ENCODE assay signal across 7 mouse cellular contexts in genomic region chr1:189756306-189757053, GRCm38 (mm10). TPM values are rescaled to one million over a fixed set of nuclear protein-coding genes. Genes with fewer than 3 reads are reported as not detected.
DNase-seq lines count a peak whose midpoint lies in the region; ATAC-seq and TF ChIP-seq lines count a peak whose summit lies in the region.

No protein-coding gene starts in this region.

- TF ChIP-seq EP300 in liver, postnatal 0 days (IDR thresholded peaks at IDR 0.05; ENCODE audit: low read depth) = peak; percentile 97

- no peaks in the 10 kb centered on the region; the same call in 1 of the 2 replicates for H3K27me3 ChIP-seq in forebrain, embryonic 12.5 days
- H3K27me3 ChIP-seq in liver, postnatal 0 days (ENCODE audit: insufficient read depth, low read length) = no peaks in the 10 kb centered on the region

- TF ChIP-seq CTCF in bone marrow, adult 2 months (IDR thresholded peaks at IDR 0.05; ENCODE audit: control insufficient read depth, insufficient read depth, low read length) = no peak
- TF ChIP-seq CTCF in liver, postnatal 0 days (IDR thresholded peaks at IDR 0.05; ENCODE audit: low read depth) = no peak

- H3K36me3 ChIP-seq in forebrain, embryonic 12.5 days (replicated peaks) = no peaks in the 10 kb centered on the region
- H3K36me3 ChIP-seq in liver, postnatal 0 days (replicated peaks; ENCODE audit: insufficient read depth, low read length) = no peaks in the 10 kb centered on the region

- H3K9me3 ChIP-seq in forebrain, embryonic 12.5 days = no peaks in the 10 kb centered on the region
- H3K9me3 ChIP-seq in liver, postnatal 0 days (ENCODE audit: low read length) = no peaks in the 10 kb centered on the region

- DNase-seq in kidney, adult 9 months = peak; percentile 46
- DNase-seq in liver, postnatal 0 days = peak; percentile 68
- DNase-seq in spleen, postnatal 36 days (ENCODE audit: low spot score in 2 of 2) = peak; percentile 28 to 40
- no peak for DNase-seq in right cerebral cortex, postnatal 10 days (ENCODE audit: low spot score in 2 of 2)

- ATAC-seq in cerebellum, adult (ENCODE audit: insufficient number of reproducible peaks, low FRiP score, low TSS enrichment) = 0 out of 2 replicates have a peak, but pooled peaks have one; percentile 42
- ATAC-seq in forebrain, embryonic 12.5 days (ENCODE audit: low FRiP score) = peak; percentile 51; the same call in 1 of the 2 replicates
- peak; percentile 96 for ATAC-seq in liver, postnatal 0 days

- no peak overlapping the region for H3K9ac ChIP-seq in forebrain, embryonic 12.5 days
- H3K9ac ChIP-seq in liver, postnatal 0 days (replicated peaks) = 0 out of 2 replicates have a peak overlapping the region, but pooled peaks have one; percentile 7

- 39% methylated on average over 19 of the region's 19 CpGs for WGBS in bone marrow, adult 2 months
- WGBS in forebrain, embryonic 12.5 days = 50% methylated on average over 19 of the region's 19 CpGs
- 33% methylated on average over 19 of the region's 19 CpGs for WGBS in liver, postnatal 0 days (ENCODE audit: insufficient replicate concordance)

- no peak for TF ChIP-seq POLR2A in bone marrow, adult 2 months (IDR thresholded peaks at IDR 0.05; ENCODE audit: borderline replicate concordance, control insufficient read depth, low read depth, low read length)

- H3K4me3 ChIP-seq in bone marrow, adult 2 months (replicated peaks; ENCODE audit: control insufficient read depth, low read depth, low read length) = no peak overlapping the region
- no peak overlapping the region for H3K4me3 ChIP-seq in forebrain, embryonic 12.5 days (replicated peaks)
- no peak overlapping the region for H3K4me3 ChIP-seq in liver, postnatal 0 days (ENCODE audit: low read depth, low read length)

- H3K27ac ChIP-seq in bone marrow, adult 2 months (ENCODE audit: control insufficient read depth, insufficient read depth, low read depth, low read length, poor library complexity) = peak overlapping the region; percentile 77
- H3K27ac ChIP-seq in forebrain, embryonic 12.5 days = no peak overlapping the region
- H3K27ac ChIP-seq in liver, postnatal 0 days (ENCODE audit: low read depth) = peak overlapping the region; percentile 87

- no peaks in the 10 kb centered on the region; the same call in none of the 2 replicates for H3K4me1 ChIP-seq in bone marrow, adult 2 months (ENCODE audit: control insufficient read depth, insufficient read depth, low read length)
- peaks cover 6% of the 10 kb centered on the region for H3K4me1 ChIP-seq in forebrain, embryonic 12.5 days
- H3K4me1 ChIP-seq in liver, postnatal 0 days (ENCODE audit: insufficient read depth) = peaks cover 21% of the 10 kb centered on the region

- no peak overlapping the region for H3K4me2 ChIP-seq in forebrain, embryonic 12.5 days
- peak overlapping the region; percentile 51 for H3K4me2 ChIP-seq in liver, postnatal 0 days (ENCODE audit: low read depth, low read length)

RNA-seq across cellular contexts. Expression of gene Ptpn14, which starts 28.4 kb away (rescaled TPM):
- 2.1 and 2.6 TPM in 2 replicates for polyA plus RNA-seq in bone marrow, adult 2 months (2011; ENCODE audit: insufficient read depth, insufficient read length, low replicate concordance, missing spikeins)
- polyA plus RNA-seq in forebrain, embryonic 12.5 days (2016; fragmentation: Nextera tagmentation; extraction: Ambion mirVana) = 2.8 and 3.3 TPM in 2 replicates
- 0.27 and 0.33 TPM in 2 replicates for polyA plus RNA-seq in liver, postnatal 0 days (2015; fragmentation: Nextera tagmentation; extraction: Ambion mirVana)

Comparison
In these comparisons a context has a peak if more than half of its experiments do, and no peak if none do; other contexts are left out.
1. ATAC-seq: peak in every context shown above with its lines; median percentile 96 in liver, postnatal 0 days; 51 in forebrain, embryonic 12.5 days; 42 in cerebellum, adult.
2. DNase-seq: peak in kidney, adult 9 months (single experiment), liver, postnatal 0 days (single experiment) and spleen, postnatal 36 days (2 of 2); none in right cerebral cortex, postnatal 10 days (0 of 2).